Mouse (Mus musculus) cerebellum, postnatal 36 days (tissue): ENCODE data around the gene Dnm3.
A peak's percentile ranks its signal among the peaks of the same experiment; 100 is the strongest.

Experiments used
- DNase-seq, 2 experiments: peaks; one replicate each; pipeline ENCODE4 v3.0.0; 2021 to 2022; ENCODE audit warnings: mixed read lengths in 2 of 2

The Dnm3 gene

DNA sequence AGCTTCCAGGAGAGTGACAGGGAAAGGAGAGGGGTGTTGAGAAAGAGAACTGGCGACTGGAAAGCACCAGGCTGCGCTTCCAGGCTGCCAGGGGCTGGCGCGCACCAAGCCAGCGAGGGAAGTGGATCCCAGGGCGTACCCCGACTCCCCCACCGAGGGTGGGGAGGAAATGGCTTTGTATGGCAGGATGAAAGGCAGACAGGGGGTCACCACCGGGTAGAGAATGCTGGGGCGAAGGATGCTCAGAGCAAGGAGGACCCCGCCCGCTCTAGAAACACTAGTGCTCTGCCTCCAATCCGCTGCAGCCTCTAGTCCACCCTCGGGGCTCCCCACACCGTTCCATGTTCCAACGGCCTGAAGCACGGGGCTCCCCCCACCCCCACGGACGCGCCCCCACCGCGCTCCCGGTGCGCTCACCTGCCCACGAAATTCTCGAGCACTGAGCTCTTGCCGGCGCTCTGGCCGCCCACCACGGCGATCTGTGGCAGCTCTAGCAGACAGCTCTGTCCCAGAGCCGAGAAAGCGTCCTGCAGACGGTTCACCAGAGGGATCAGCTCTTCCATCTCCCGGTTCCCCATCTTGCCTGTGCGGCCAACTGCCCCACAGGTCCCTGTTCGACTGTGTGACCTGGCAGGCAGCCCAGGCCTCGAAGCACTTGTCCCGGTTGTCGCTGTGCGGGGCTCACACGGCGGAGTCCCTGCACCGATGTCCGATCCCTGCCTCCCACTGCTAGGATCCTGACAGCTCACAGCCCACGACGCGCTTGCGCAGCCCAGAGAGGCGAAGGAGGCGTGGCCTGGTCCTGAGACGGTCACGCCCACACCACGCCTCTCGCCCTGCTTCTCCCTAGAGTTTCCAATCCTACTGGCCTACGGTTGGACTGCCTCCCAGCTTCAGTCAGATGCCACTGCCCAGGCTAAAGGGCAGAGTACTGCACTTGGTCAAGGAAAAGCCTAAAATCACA lies at the start of gene Dnm3:
Dnm3 (minus strand) TSS at position 789 of the 964 bp plus-strand sequence.
- peak; percentile 94 to 95 for DNase-seq

DNA sequence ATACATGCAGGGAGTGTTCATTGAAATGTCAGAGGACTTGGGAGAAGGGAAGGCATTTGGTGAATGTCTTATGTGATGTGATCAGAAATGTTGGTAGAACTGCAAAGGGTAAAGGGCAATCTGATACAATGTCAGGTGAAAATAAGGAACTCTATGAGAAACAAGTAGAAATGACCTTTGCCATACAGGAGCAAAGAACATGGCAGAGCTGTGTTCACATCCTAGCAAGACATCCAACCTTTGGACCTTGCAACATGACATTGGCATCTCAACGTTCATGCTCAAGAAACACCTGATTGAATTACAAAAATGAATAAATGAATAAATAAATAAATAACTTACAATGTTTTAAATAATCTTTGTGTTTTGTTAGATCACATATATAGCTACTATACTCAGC lies 37.3 kb upstream of the Dnm3 start:
- DNase-seq: no peak

- DNase-seq: no peak
Measured at GRCm38 (mm10) chr1:162510013-162510356, 32.2 kb upstream of the Dnm3 start.

GRCm38 (mm10) chr1:162509329-162510012 lies 31.6 kb upstream of the Dnm3 start:
- no peak for DNase-seq

GRCm38 (mm10) chr1:162508211-162509005 lies 30.6 kb upstream of the Dnm3 start:
- no peak for DNase-seq

DNA sequence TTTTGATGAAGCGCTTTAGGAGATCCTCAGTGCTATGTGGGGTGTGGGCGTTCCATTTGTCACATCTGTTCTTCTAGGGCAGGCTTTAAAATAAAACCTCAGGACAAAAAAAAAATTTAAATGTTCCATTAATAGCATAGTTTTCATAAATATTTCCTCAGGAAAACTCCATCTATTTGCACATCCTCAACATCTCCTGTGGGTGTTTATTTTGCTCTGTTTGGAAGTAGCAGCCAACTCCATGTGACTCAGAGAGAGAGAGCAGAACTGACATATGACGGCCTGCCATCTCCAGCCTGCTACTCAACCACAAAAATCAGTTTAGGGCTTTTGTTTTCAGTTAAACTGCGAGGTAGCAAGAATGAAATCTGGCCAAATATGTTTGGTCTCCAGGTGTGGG lies 28.7 kb upstream of the Dnm3 start:
- no peak for DNase-seq

- DNase-seq: no peak
Measured at GRCm38 (mm10) chr1:162505649-162506048, 27.8 kb upstream of the Dnm3 start.

GRCm38 (mm10) chr1:162476531-162477080 lies 1.2 kb downstream of the Dnm3 start:
- peak; percentile 26 to 39 for DNase-seq

DNA sequence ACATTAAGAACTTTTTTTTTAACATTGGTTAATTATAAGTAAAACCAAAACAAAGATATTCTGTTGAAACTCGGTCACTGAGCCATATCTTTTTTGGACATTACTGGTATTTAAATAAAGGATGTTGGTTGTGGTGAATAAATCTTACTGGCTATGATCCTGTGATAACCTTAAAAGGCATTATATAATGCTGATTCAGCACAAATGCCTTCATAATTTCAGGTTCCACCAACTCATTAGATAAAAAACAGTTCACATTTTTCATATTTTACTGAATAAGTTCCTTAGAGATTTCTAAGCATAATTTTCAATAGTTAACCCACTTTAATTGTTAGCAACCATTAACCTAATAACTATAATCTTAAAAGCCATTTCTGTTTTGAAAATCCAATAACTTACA lies 4.9 kb downstream of the Dnm3 start:
- no peak for DNase-seq

DNA sequence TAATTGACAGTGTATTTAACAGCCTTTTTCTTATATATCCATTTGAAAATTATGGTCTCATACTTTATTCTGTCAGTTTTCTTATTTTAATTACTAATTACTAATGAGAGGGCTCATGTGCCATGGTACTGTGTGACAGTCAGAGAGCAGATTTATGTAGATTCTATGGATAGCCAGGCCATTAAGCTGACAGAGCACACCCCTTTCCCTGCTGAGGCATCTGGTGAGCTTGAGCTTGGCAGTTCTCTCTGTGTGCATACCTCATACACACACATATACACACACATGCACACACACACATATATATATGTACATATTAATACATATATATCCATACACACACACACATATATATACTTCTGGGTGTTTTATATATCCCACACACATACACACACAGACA lies 6.7 kb downstream of the Dnm3 start:
- no peak for DNase-seq

- no peak for DNase-seq
Measured at GRCm38 (mm10) chr1:162469752-162470280, 8.0 kb downstream of the Dnm3 start.

GRCm38 (mm10) chr1:162463676-162464075 lies 14.2 kb downstream of the Dnm3 start:
- no peak for DNase-seq

GRCm38 (mm10) chr1:162458711-162459110 lies 19.1 kb downstream of the Dnm3 start:
- peak; percentile 64 to 71 for DNase-seq

- peak; percentile 18 to 36 for DNase-seq
Measured at GRCm38 (mm10) chr1:162456861-162457260, 21.0 kb downstream of the Dnm3 start.

GRCm38 (mm10) chr1:162456406-162456805 lies 21.4 kb downstream of the Dnm3 start:
- no peak for DNase-seq

- DNase-seq: peak; percentile 50 to 65
Measured at GRCm38 (mm10) chr1:162453578-162453977, 24.3 kb downstream of the Dnm3 start.

- no peak for DNase-seq
Measured at GRCm38 (mm10) chr1:162453030-162453429, 24.8 kb downstream of the Dnm3 start.

GRCm38 (mm10) chr1:162449161-162449909 lies 28.5 kb downstream of the Dnm3 start:
- no peak for DNase-seq

DNA sequence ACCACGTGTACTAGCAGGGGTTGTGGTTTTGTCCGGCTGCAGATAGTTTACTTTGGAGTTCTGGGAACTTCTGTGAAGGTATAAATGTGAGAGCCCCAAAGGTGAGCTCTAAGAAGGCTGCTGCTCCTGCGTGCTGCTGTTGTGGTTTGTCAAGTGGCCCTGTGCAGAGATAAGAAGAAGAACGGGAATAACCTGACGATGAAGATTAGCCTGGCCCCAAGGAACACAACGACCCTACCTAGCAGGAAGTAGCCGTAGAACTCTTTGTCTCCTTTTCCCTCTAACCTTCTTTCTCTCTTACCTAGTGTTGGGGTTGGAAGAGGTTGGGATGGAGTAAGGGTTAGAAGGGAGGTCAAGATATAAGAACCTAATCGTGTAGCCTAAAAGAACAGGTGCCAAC lies 33.0 kb downstream of the Dnm3 start:
- no peak for DNase-seq

DNA sequence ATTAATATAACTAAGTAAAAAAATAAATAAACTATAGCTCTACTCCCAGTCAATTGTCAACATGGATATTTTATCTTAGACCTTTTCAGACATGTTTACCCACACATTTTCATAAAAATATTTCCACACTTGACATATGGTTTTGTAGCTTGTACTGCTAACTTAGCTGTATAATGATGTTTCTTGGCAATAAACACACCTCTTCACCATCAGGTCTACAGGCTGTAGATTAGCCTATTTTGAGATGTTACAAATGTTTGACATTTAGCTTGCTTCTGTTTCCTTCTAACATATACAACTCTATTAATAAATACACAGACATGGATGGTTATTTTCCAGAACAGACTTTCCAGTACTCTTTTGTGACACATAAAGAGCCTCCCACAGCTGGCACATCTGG lies 38.3 kb downstream of the Dnm3 start:
- no peak for DNase-seq

DNA sequence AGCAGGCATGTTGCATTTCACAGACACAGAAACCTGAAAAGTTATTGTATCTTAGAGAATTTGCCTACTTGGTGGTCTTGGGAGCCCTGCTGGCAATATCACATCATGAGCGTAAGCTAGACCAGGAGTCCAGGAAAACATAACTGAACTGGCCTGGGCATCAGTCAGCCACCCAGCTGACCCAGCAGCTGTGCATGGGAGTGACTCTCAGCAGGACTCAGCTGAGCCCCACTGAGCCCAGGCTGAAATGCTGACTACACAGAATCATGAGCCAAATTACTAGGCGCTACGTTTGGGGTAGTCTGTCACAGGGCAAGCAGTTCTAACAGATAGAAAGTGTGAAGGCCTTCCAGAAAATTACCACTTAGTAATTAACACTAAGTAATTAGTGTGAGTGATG lies 41.2 kb downstream of the Dnm3 start:
- peak; percentile 58 to 59 for DNase-seq

DNA sequence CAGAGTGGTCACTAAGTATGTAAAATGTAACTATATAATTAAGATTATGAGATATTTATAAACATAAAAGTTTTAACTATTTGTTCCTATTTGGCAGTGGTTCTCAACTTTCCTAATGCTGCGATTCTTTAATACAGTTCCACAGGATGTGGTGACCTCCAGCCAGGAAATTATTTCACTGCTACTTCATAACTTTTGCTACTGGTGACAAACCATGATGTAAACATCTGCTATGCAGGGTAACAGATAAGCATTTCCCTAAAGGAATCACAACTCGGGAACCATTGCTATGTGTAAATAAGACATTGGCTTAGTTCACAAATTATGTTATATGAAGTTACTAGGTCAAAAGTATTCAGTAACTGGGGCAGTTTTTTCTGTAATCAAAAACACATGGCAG lies 48.9 kb downstream of the Dnm3 start:
- no peak for DNase-seq
